Mouse (Mus musculus) forebrain, embryonic 14.5 days (tissue): Measurements from ENCODE around the gene Ccnd2. TPM values are rescaled to one million over a fixed set of nuclear protein-coding genes. Genes with fewer than 3 reads are reported as not detected.

Experiments used
- ATAC-seq: fragments of 200-750 bp; cut with Nextera tagmentation; 2 replicates; pipeline ENCODE4 v1.8.0; 2017; ENCODE audit warnings: mild to moderate bottlenecking, moderate library complexity
- DNase-seq: peaks from one replicate; pipeline ENCODE4 v3.0.0-alpha.2; 2015; ENCODE audit warnings: low spot score
- H3K27ac ChIP-seq: fragments of 300-500 bp; sonication (generic); 2 replicates; pipeline ENCODE4 v1.5.1; 2014; ENCODE audit warnings: low read depth, mild to moderate bottlenecking, control low read depth, low read length, moderate library complexity
- H3K27me3 ChIP-seq: fragments of 300-500 bp; sonication (generic); replicated peaks from 2 replicates; pipeline ENCODE4 v1.6.1; 2014; ENCODE audit warnings: low read length, control low read depth, mixed read lengths; ENCODE audit not compliant: control insufficient read depth, insufficient read depth
- H3K36me3 ChIP-seq: fragments of 300-500 bp; sonication (generic); 2 replicates; pipeline ENCODE4 v1.6.1; 2014; ENCODE audit warnings: low read length, control low read depth; ENCODE audit not compliant: control insufficient read depth, insufficient read depth
- H3K4me1 ChIP-seq: fragments of 300-500 bp; sonication (generic); 2 replicates; pipeline ENCODE4 v1.6.1; 2014; ENCODE audit warnings: antibody characterized with exemption, low read length, control low read depth; ENCODE audit not compliant: control insufficient read depth, insufficient read depth
- H3K4me2 ChIP-seq: fragments of 300-500 bp; sonication (generic); 2 replicates; pipeline ENCODE4 v1.6.1; 2014; ENCODE audit warnings: mild to moderate bottlenecking, control low read depth, low read length
- H3K4me3 ChIP-seq: fragments of 300-500 bp; sonication (generic); 2 replicates; pipeline ENCODE4 v1.5.1; 2014; ENCODE audit warnings: low read depth, low read length, control low read depth
- H3K9ac ChIP-seq: fragments of 300-500 bp; sonication (generic); 2 replicates; pipeline ENCODE4 v1.6.1; 2014; ENCODE audit warnings: mild to moderate bottlenecking, low read length, control low read depth, moderate library complexity
- H3K9me3 ChIP-seq: fragments of 300-500 bp; sonication (generic); replicated peaks from 2 replicates; pipeline ENCODE4 v1.6.1; 2016; ENCODE audit warnings: low read length, control low read depth, mixed read lengths; ENCODE audit not compliant: control insufficient read depth
- WGBS: fragments of 180-500 bp; shearing (Covaris S2); extraction: QIAGEN DNeasy Blood & Tissue Kit; methylation state at CpG from one replicate; pipeline ENCODE4 v1.1.7; 2014; 5-methylcytosine and 5-hydroxymethylcytosine counted together
- polyA plus RNA-seq: library from polyadenylated mRNA; unstranded; fragments of >200 nt; fragmentation: Nextera tagmentation; extraction: Ambion mirVana; gene quantifications from 2 replicates; pipeline ENCODE4 v1.2.1, GENCODE M21; 2014

Gene Ccnd2
- polyA plus RNA-seq, 1 experiment from 2014 or later = 1,343 TPM

GRCm38 (mm10) chr6:127106189-127106588 lies 45.8 kb downstream of the Ccnd2 start:
- H3K4me2 ChIP-seq = no peak overlapping the region
- 86% methylated on average over 5 of the region's 5 CpGs for WGBS
- H3K27ac ChIP-seq = no peak overlapping the region
- no peaks in the 10 kb centered on the region; the same call in 1 of the 2 replicates for H3K36me3 ChIP-seq
- no peaks in the 10 kb centered on the region for H3K27me3 ChIP-seq
- ATAC-seq = no peak
- no peak for DNase-seq
- H3K9ac ChIP-seq = no peak overlapping the region
- no peaks in the 10 kb centered on the region for H3K9me3 ChIP-seq
- H3K4me3 ChIP-seq = no peak overlapping the region
- peaks cover 6% of the 10 kb centered on the region; the same call in 1 of the 2 replicates for H3K4me1 ChIP-seq

GRCm38 (mm10) chr6:127105107-127105506 lies 46.9 kb downstream of the Ccnd2 start:
- no peak overlapping the region for H3K4me2 ChIP-seq
- no peaks in the 10 kb centered on the region for H3K27me3 ChIP-seq
- 69% methylated on average over 6 of the region's 6 CpGs for WGBS
- DNase-seq (no peak), ATAC-seq (no peak)
- H3K4me3 ChIP-seq = no peak overlapping the region
- no peak overlapping the region for H3K9ac ChIP-seq
- no peaks in the 10 kb centered on the region for H3K9me3 ChIP-seq
- no peak overlapping the region for H3K27ac ChIP-seq
- peaks cover 8% of the 10 kb centered on the region for H3K36me3 ChIP-seq
- peaks cover 6% of the 10 kb centered on the region; the same call in 1 of the 2 replicates for H3K4me1 ChIP-seq

- no peak overlapping the region for H3K4me2 ChIP-seq
- no peak for ATAC-seq
- DNase-seq = no peak
- no peak overlapping the region for H3K9ac ChIP-seq
- H3K4me1 ChIP-seq = peaks cover 6% of the 10 kb centered on the region; the same call in 1 of the 2 replicates
- no peaks in the 10 kb centered on the region for H3K27me3 ChIP-seq
- H3K27ac ChIP-seq = no peak overlapping the region
- H3K4me3 ChIP-seq = no peak overlapping the region
- 88% methylated on average over 7 of the region's 7 CpGs for WGBS
- H3K9me3 ChIP-seq = no peaks in the 10 kb centered on the region
- H3K36me3 ChIP-seq = peaks cover 8% of the 10 kb centered on the region
These were observed 47.5 kb downstream of the Ccnd2 start for GRCm38 (mm10) chr6:127104396-127105029.

- no peak for ATAC-seq
- Histone ChIP-seq H3K9ac (no peak overlapping the region), H3K36me3 (peaks cover 8% of the 10 kb centered on the region), H3K4me2 (no peak overlapping the region), H3K9me3 (no peaks in the 10 kb centered on the region), H3K4me3 (no peak overlapping the region), H3K27ac (no peak overlapping the region), H3K4me1 (peaks cover 6% of the 10 kb centered on the region; the same call in 1 of the 2 replicates), H3K27me3 (no peaks in the 10 kb centered on the region)
- WGBS = 96% methylated on average over 6 of the region's 6 CpGs
- DNase-seq = no peak
These were observed 48.3 kb downstream of the Ccnd2 start for GRCm38 (mm10) chr6:127103506-127104275.

DNA sequence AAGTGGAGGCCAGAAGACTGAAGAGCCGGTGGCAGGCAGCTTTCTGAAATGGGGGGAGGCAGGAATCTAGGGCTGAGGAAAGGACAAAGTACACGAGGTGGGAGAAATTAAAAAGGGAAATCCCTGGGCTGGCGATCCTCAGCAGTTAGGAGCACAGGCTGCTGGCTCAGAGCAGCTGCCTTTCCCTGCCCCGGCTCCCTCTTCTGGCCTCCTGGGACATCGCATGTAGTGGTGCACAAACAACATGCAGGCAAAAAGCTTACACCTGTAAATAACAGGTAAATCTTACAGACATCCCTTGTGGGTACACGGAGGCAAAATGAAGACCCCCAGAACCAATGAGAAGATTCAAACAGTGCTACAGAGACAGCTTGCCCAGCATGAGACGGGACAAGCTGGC lies 57.4 kb downstream of the Ccnd2 start:
- DNase-seq (no peak), ATAC-seq (no peak)
- 69% methylated on average over 7 of the region's 7 CpGs for WGBS
- H3K4me3 ChIP-seq = no peak overlapping the region
- no peak overlapping the region for H3K9ac ChIP-seq
- no peaks in the 10 kb centered on the region for H3K27me3 ChIP-seq
- H3K9me3 ChIP-seq = no peaks in the 10 kb centered on the region
- H3K27ac ChIP-seq = no peak overlapping the region
- H3K4me2 ChIP-seq = no peak overlapping the region
- no peaks in the 10 kb centered on the region for H3K4me1 ChIP-seq
- peaks cover 31% of the 10 kb centered on the region for H3K36me3 ChIP-seq

DNA sequence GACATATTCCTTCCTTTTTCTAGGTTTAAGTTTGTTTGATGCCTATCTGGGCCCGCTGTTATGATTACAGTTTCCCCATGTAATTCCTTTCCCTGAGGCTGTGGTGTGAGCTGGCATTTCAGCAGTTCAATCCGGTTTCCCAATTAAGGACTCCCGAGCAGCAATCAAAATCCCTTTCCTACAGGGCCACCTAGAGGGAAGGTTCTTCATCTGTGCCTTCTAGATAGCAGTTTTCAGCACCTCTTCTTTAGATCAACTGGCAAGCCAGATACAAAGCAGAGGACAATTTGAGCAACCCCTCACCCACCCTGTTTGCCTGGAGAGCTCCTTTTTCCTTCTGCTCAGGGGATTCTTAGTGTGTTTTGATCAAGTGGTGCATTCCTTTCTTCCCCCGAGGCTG lies 65.3 kb downstream of the Ccnd2 start:
- ATAC-seq (no peak), DNase-seq (no peak)
- WGBS = 63% methylated on average over 4 of the region's 4 CpGs
- H3K9me3 ChIP-seq = no peaks in the 10 kb centered on the region
- no peaks in the 10 kb centered on the region for H3K4me1 ChIP-seq
- no peak overlapping the region for H3K4me3 ChIP-seq
- no peak overlapping the region for H3K4me2 ChIP-seq
- H3K27me3 ChIP-seq = no peaks in the 10 kb centered on the region
- H3K9ac ChIP-seq = no peak overlapping the region
- H3K27ac ChIP-seq = no peak overlapping the region
- peaks cover 46% of the 10 kb centered on the region for H3K36me3 ChIP-seq

DNA sequence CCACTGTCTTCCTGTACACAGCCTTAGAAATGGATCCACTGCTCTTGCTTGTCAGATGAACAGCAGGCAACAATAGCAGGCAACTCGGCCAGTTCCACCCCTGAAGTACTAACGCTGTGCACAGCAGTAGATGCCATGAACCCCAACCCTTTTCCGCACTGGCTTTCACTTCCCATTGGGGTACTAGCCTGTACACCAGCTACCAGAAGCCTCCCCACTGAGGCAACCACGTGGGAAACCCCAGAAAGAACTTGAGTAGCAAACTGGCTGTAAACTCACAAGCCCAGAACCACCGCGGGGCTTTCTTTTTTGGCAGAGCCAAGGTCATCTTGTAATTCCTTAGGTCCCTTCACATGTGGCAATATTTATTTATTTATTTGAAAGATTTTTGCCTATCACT lies 70.2 kb downstream of the Ccnd2 start:
- H3K9ac ChIP-seq = no peak overlapping the region
- H3K4me1 ChIP-seq = no peaks in the 10 kb centered on the region
- ATAC-seq (no peak), DNase-seq (no peak)
- H3K27me3 ChIP-seq = no peaks in the 10 kb centered on the region
- H3K36me3 ChIP-seq = peaks cover 4% of the 10 kb centered on the region; the same call in 1 of the 2 replicates
- H3K4me2 ChIP-seq = no peak overlapping the region
- 74% methylated on average over 6 of the region's 6 CpGs for WGBS
- H3K9me3 ChIP-seq = no peaks in the 10 kb centered on the region
- no peak overlapping the region for H3K4me3 ChIP-seq
- H3K27ac ChIP-seq = no peak overlapping the region

GRCm38 (mm10) chr6:127079867-127080731 lies 71.9 kb downstream of the Ccnd2 start:
- ATAC-seq (peak; percentile 90), DNase-seq (peak; percentile 86)
- Histone ChIP-seq H3K4me2 (peak overlapping the region; percentile 97), H3K36me3 (no peaks in the 10 kb centered on the region), H3K27ac (peak overlapping the region; percentile 76), H3K9me3 (no peaks in the 10 kb centered on the region), H3K4me3 (peak overlapping the region; percentile 63), H3K27me3 (no peaks in the 10 kb centered on the region), H3K9ac (peak overlapping the region; percentile 82), H3K4me1 (no peaks in the 10 kb centered on the region)
- under 1% methylated on average over 59 of the region's 59 CpGs for WGBS
